Mouse (Mus musculus): ENCODE data around the gene Tmem150b. TPM values are rescaled to one million over a fixed set of nuclear protein-coding genes. Genes with fewer than 3 reads are reported as not detected.

The Tmem150b gene
- total and polyA plus RNA-seq, 3 experiments, result 0.31 to 1.4 TPM; not detected in 1

DNA sequence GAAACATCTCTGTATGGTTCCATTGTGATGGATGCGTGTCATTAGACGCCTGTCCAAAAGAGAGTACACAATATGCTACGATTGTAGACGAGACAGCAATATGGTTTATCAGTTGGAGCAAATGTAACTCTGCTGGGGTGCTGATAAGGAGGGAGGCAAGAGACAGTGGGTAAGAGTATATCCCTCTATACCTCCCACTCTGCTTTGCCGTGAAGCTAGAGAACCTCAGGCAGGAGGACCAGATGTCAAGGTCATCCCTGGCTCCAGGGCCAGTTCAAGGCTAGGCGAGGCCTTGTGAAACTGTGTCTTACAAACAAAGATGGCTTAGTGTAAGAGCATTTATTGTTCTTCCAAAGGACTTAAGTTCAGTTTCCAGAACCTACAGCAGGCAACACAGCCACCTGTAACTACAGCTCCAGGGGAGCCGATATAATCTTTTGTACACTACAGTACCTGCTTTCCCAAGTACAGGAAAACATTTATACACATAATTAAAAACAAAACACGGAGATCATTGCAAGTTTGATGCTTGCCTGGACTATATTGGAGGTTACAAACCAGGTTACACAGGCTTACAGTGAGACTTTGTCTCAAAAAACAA, 54.3 kb downstream of the Tmem150b start (continued):
- no peak for TF ChIP-seq NRF1 (IDR thresholded peaks at IDR 0.05; ENCODE audit: insufficient read depth, low read depth, low read length, poor library complexity, severe bottlenecking)

DNA sequence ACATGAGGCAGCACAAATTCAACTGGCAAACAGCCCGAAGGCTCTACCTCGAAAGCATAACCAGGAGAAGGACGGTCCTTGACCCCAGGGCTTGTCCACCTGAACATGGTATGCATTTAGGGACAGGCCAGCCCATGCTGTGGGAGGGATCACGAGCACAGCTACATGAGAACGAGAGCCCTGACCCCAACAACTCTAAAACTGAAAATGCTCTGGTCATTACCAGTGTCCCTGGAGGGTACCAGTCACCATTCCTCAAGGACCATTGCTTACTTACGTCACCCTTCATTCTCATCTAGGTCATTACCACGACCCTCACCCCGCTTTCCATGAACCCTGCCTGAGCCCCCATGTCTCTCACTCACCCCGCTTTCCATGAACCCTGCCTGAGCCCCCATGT, 55.9 kb downstream of the Tmem150b start:
- no peaks in the 10 kb centered on the region for H3K27me3 ChIP-seq (ENCODE audit: control insufficient read depth in 1 of 2, insufficient read depth in 2 of 2, low read length in 2 of 2)
- no peak overlapping the region for H3K4me3 ChIP-seq (ENCODE audit: control insufficient read depth in 1 of 2, insufficient read depth in 1 of 2, low read depth in 2 of 2, low read length in 2 of 2)
- no peaks in the 10 kb centered on the region for H3K9me3 ChIP-seq (replicated peaks; ENCODE audit: insufficient read depth, low read length)
- H3K4me1 ChIP-seq (ENCODE audit: control insufficient read depth in 1 of 2, insufficient read depth in 2 of 2, low read length in 2 of 2), result peaks cover 12 to 16% of the 10 kb centered on the region in 2 experiments
- H3K79me2 ChIP-seq (ENCODE audit: control insufficient read depth, insufficient read depth, low read length, poor library complexity), result no peaks in the 10 kb centered on the region
- H3K36me3 ChIP-seq (ENCODE audit: control insufficient read depth in 1 of 2, insufficient read depth in 2 of 2, low read length in 2 of 2), result peaks cover 6 to 15% of the 10 kb centered on the region in 2 experiments
- DNase-seq (ENCODE audit: low read depth, low spot score), result no peak
- H3K9ac ChIP-seq (ENCODE audit: control insufficient read depth, low read depth, low read length, poor library complexity, severe bottlenecking), result no peak overlapping the region
- H3K27ac ChIP-seq (ENCODE audit: control insufficient read depth, low read depth, low read length), result no peak overlapping the region
- TF ChIP-seq ETS1 (IDR thresholded peaks at IDR 0.05; ENCODE audit: low read depth, low read length), result no peak
- no peak for TF ChIP-seq GATA1 (IDR thresholded peaks at IDR 0.05; ENCODE audit: low read depth, low read length)
- TF ChIP-seq MAFK (IDR thresholded peaks at IDR 0.05; ENCODE audit: borderline replicate concordance, low read depth, low read length), result no peak
- TF ChIP-seq MYB (IDR thresholded peaks at IDR 0.05; ENCODE audit: low read depth, low read length), result no peak
- no peak for TF ChIP-seq USF1 (IDR thresholded peaks at IDR 0.05; ENCODE audit: low read depth, low read length)
- TF ChIP-seq RCOR1 (IDR thresholded peaks at IDR 0.05; ENCODE audit: low read depth, low read length), result no peak
- no peak for TF ChIP-seq UBTF (IDR thresholded peaks at IDR 0.05; ENCODE audit: borderline replicate concordance, insufficient read depth, low read depth, low read length)
- TF ChIP-seq MYC (IDR thresholded peaks at IDR 0.05; ENCODE audit: low read depth, low read length), result no peak
- TF ChIP-seq TAL1 (IDR thresholded peaks at IDR 0.05; ENCODE audit: low read length), result no peak
- no peak for TF ChIP-seq GABPA (IDR thresholded peaks at IDR 0.05; ENCODE audit: low read depth, low read length)
- no peak for TF ChIP-seq POLR2AphosphoS2 (IDR thresholded peaks at IDR 0.05; ENCODE audit: low read length)
- TF ChIP-seq EP300 (IDR thresholded peaks at IDR 0.05; ENCODE audit: low read depth in 1 of 2, low read length in 2 of 2), result no peak
- no peak for TF ChIP-seq KAT2A (conservative IDR thresholded peaks at IDR 0.05; ENCODE audit: low read depth, low read length)
- TF ChIP-seq HCFC1 (IDR thresholded peaks at IDR 0.05; ENCODE audit: low read depth, low read length), result no peak
- no peak for TF ChIP-seq POLR2A (IDR thresholded peaks at IDR 0.05; ENCODE audit: control insufficient read depth in 1 of 2, insufficient read depth in 1 of 2, low read depth in 1 of 2, low read length in 2 of 2, poor library complexity in 1 of 2)
- TF ChIP-seq ZMIZ1 (IDR thresholded peaks at IDR 0.05; ENCODE audit: low read depth, low read length), result no peak
- TF ChIP-seq NELFE (IDR thresholded peaks at IDR 0.05; ENCODE audit: low read depth, low read length), result no peak
- no peak for TF ChIP-seq MEF2A (IDR thresholded peaks at IDR 0.05; ENCODE audit: extremely low read depth, insufficient replicate concordance, low read depth, low read length, poor library complexity, severe bottlenecking)
- no peak for TF ChIP-seq CTCF (IDR thresholded peaks at IDR 0.05 in 2 of 3, conservative IDR thresholded peaks at IDR 0.05 in 1 of 3; ENCODE audit: control insufficient read depth in 1 of 3, insufficient read depth in 1 of 3, low read depth in 2 of 3, low read length in 3 of 3, poor library complexity in 1 of 3, severe bottlenecking in 1 of 3)

Data from MEL (cell line).